Mouse (Mus musculus) liver, embryonic 13.5 days (tissue): ENCODE results near the gene Aspg. TPM values are rescaled to one million over a fixed set of nuclear protein-coding genes. Genes with fewer than 3 reads are reported as not detected.
A peak's percentile ranks its signal among the peaks of the same experiment; 100 is the strongest.

Source experiments
- ATAC-seq: fragments of 200-750 bp; cut with Nextera tagmentation; 2 replicates; pipeline ENCODE4 v1.8.0; 2017; ENCODE audit warnings: low read depth, mild to moderate bottlenecking, moderate number of reproducible peaks, moderate library complexity
- DNase-seq: peaks from one replicate; pipeline ENCODE4 v3.0.0; 2022
- H3K27ac ChIP-seq: fragments of 300-500 bp; sonication (generic); 2 replicates; pipeline ENCODE4 v1.5.1; 2015; ENCODE audit warnings: moderate library complexity, mild to moderate bottlenecking, inconsistent platforms
- H3K27me3 ChIP-seq: fragments of 300-500 bp; sonication (generic); 2 replicates; pipeline ENCODE4 v1.6.1; 2015; ENCODE audit warnings: mild to moderate bottlenecking, inconsistent platforms
- H3K36me3 ChIP-seq: fragments of 300-500 bp; sonication (generic); 2 replicates; pipeline ENCODE4 v1.6.1; 2015; ENCODE audit warnings: mild to moderate bottlenecking, inconsistent platforms
- H3K4me1 ChIP-seq: fragments of 300-500 bp; sonication (generic); replicated peaks from 2 replicates; pipeline ENCODE4 v1.6.1; 2015; ENCODE audit warnings: inconsistent platforms
- H3K4me2 ChIP-seq: fragments of 300-500 bp; sonication (generic); 2 replicates; pipeline ENCODE4 v1.6.1; 2015; ENCODE audit warnings: inconsistent platforms, mild to moderate bottlenecking, moderate library complexity
- H3K4me3 ChIP-seq: fragments of 300-500 bp; sonication (generic); replicated peaks from 2 replicates; pipeline ENCODE4 v1.5.1; 2015; ENCODE audit warnings: mild to moderate bottlenecking, inconsistent platforms
- H3K9ac ChIP-seq: fragments of 300-500 bp; sonication (generic); 2 replicates; pipeline ENCODE4 v1.6.1; 2015; ENCODE audit warnings: mild to moderate bottlenecking, inconsistent platforms
- H3K9me3 ChIP-seq: fragments of 300-500 bp; sonication (generic); replicated peaks from 2 replicates; pipeline ENCODE4 v1.6.1; 2016; ENCODE audit warnings: inconsistent platforms
- WGBS: fragments of 180-500 bp; shearing (Covaris S2); methylation state at CpG from one replicate; pipeline ENCODE4 v1.1.7; 2015; ENCODE audit not compliant: insufficient replicate concordance; 5-methylcytosine and 5-hydroxymethylcytosine counted together
- polyA plus RNA-seq: library from polyadenylated mRNA; unstranded; fragments of >200 nt; fragmentation: Nextera tagmentation; extraction: Ambion mirVana; gene quantifications from 2 replicates; pipeline ENCODE4 v1.2.1, GENCODE M21; 2015

Gene Aspg
- polyA plus RNA-seq, 1 experiment from 2014 or later, result 0.10 TPM

DNA sequence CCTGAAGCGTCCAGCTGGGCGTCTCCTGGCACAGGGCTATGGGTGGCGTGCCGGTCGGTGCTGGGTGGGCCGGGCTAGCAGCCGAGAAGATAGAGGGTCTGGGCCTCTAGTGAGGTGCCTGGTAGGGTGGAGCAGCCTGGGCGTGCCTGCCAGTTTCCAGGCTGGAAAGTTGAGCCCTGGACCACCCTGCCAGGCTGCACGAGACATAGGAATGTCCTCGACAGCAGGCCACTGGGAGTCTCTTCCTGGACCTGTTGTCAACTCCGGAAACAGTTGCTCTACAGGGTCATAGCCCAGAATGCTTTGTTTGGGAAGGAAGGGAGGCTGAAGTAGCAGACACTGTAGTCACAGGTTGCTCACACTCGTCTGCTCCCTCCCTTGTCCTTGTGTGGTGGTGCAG, 47.1 kb downstream of the Aspg start:
- WGBS, result 71% methylated on average over 12 of the region's 12 CpGs
- H3K9ac ChIP-seq, result no peak overlapping the region
- no peak for DNase-seq

DNA sequence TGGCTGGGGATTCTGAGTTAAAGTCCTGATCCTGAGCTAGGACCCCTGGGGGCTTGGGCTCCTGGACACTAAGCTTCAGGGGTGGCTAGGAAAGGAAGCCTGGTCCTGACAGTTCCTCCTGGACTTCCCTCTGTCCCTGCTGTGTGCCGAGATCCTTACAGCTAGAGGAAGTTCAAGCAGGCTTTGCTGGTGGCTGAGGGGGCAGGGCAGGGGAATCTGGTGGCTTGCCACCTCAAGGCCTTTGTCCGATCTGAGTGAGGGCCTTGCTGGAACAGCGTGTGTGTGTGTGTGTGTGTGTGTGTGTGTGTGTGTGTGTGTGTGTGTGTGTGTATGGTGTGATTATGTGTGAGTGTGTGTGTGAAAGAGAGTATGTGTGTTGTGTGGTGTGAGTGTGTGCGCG, 48.0 kb downstream of the Aspg start:
- WGBS, result 49% methylated on average over 5 of the region's 5 CpGs
- no peaks in the 10 kb centered on the region for H3K9me3 ChIP-seq
- peaks cover 7% of the 10 kb centered on the region for H3K4me1 ChIP-seq
- ATAC-seq (no peak), DNase-seq (no peak)
- H3K27ac ChIP-seq, result no peak overlapping the region
- 0 out of 2 replicates have a peak, but pooled peaks cover 3% of the 10 kb centered on the region for H3K27me3 ChIP-seq
- H3K4me3 ChIP-seq, result no peak overlapping the region
- H3K4me2 ChIP-seq, result no peak overlapping the region
- H3K9ac ChIP-seq, result no peak overlapping the region
- no peaks in the 10 kb centered on the region for H3K36me3 ChIP-seq

More for the DNA sequence above, 47.1 kb downstream of the Aspg start:
- H3K27ac ChIP-seq, result no peak overlapping the region
- no peak for ATAC-seq
- H3K36me3 ChIP-seq, result no peaks in the 10 kb centered on the region
- H3K4me3 ChIP-seq, result no peak overlapping the region
- no peak overlapping the region for H3K4me2 ChIP-seq
- H3K27me3 ChIP-seq, result peaks cover 10% of the 10 kb centered on the region; the same call in 1 of the 2 replicates
- H3K4me1 ChIP-seq, result peaks cover 7% of the 10 kb centered on the region
- no peaks in the 10 kb centered on the region for H3K9me3 ChIP-seq

DNA sequence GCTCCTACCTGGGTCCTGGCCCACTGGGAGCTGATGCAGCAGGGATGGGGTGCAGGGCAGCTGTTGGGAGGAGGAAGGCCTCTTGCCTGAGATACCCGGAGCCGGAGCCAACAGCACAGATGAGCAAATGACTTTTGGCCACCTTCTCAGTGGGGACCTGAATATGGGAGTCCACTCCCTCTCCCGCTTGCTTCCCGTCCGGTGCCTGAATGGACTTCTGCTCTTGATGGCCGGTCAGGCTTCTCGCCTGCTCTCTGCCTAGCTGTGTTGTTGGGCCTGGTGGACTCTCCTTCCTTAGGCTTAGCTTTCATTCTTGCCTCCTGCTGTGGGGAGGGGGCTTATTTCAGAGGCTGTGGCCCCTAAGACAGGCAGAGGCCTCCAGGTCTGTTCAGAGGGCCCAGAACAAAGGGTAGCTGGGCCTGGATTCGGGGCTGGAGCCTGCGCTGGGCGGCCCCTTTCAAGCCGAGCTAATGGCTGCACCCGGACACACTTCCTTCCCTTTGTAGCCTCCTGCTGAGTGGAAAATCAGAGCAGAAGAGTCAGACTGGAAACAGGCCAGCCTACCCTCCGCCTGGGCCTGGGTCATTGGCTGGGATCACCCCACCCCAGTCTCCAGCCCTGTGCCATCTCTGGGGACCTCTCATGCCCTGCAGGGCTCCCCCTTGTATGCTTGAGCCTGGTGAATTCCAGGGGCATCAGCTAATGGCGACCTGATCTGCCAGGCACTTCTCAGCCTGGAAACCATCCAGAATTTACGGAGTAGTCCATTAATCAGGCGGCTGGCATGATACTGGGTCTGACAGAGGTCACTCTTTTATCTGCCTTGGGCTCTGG, 49.0 kb downstream of the Aspg start:
- no peak overlapping the region for H3K9ac ChIP-seq

DNA sequence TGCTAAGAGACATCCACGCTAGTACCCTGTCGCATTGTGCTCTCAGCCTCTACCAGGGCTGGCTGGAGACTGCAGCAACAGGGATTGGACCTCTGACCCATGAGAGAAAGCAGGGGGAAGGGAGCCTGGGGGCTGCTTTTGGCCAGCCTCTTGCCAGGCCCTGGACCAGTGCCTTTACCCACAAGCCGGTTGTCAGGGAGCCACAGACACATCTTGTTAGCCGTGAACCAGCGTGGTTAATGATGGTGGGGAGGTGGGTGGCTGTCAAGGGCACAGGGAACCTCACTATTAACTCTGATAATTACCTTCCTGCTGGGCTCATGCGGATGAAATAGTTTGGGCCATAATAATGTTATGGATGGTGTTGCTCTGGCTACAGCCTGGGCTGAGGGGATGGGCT, 50.3 kb downstream of the Aspg start:
- no peak for DNase-seq
- Histone ChIP-seq H3K27ac (no peak overlapping the region), H3K4me1 (no peaks in the 10 kb centered on the region), H3K27me3 (no peaks in the 10 kb centered on the region), H3K9ac (no peak overlapping the region), H3K4me2 (no peak overlapping the region), H3K4me3 (no peak overlapping the region), H3K9me3 (no peaks in the 10 kb centered on the region), H3K36me3 (no peaks in the 10 kb centered on the region)
- no peak for ATAC-seq
- 75% methylated on average over 6 of the region's 6 CpGs for WGBS

More for the DNA sequence above, 49.0 kb downstream of the Aspg start:
- Histone ChIP-seq H3K9me3 (no peaks in the 10 kb centered on the region), H3K27ac (no peak overlapping the region), H3K27me3 (no peaks in the 10 kb centered on the region), H3K4me3 (no peak overlapping the region), H3K4me1 (peaks cover 7% of the 10 kb centered on the region), H3K36me3 (no peaks in the 10 kb centered on the region), H3K4me2 (no peak overlapping the region)
- WGBS, result 63% methylated on average over 16 of the region's 16 CpGs
- ATAC-seq (no peak), DNase-seq (no peak)

DNA sequence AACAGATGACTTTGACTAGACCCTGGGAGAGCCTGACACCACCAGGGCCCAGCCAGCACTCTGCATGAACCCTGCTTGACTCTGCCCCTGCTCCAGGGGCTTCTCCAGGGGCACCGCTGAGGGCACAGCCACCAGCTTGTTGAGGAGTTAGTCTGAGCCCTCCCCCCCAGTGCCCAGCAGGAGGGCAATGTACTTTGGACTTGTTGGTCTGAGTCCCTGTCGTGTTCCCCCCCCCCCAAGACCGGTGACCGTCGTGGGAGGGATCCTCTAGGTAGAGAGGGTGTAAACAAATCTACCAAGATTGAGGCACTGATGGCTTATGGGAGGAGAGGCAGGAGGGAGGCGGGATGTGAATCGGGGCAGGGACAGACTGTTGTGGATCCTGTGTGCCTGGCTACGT, 51.8 kb downstream of the Aspg start:
- ATAC-seq (no peak), DNase-seq (no peak)
- Histone ChIP-seq H3K36me3 (no peaks in the 10 kb centered on the region), H3K27ac (no peak overlapping the region), H3K4me3 (no peak overlapping the region), H3K4me2 (no peak overlapping the region), H3K9me3 (no peaks in the 10 kb centered on the region), H3K4me1 (no peaks in the 10 kb centered on the region), H3K27me3 (no peaks in the 10 kb centered on the region), H3K9ac (no peak overlapping the region)
- 53% methylated on average over 8 of the region's 8 CpGs for WGBS

DNA sequence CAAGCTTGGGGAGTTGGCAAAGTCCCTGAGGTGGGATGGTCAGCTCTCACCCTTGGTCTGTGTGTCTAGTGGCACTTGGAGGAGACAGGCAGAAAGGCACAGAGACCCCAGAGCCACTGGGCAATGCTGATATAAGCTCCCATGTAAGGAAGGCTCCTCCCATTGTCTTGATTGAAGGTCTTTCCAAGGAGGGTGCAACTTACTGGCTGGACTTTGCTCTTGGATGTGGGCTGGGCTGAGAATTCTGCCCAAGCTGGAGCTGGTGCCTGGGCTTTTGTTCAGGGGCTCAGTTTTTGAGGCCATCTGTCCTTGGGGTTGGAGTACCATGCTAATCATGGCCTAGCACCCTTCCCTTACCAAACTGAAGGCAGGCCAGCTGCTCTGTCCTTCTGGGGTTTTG, 52.3 kb downstream of the Aspg start:
- no peaks in the 10 kb centered on the region for H3K9me3 ChIP-seq
- ATAC-seq, result no peak
- H3K9ac ChIP-seq, result no peak overlapping the region
- no peak overlapping the region for H3K4me3 ChIP-seq
- peaks cover 2% of the 10 kb centered on the region for H3K4me1 ChIP-seq
- no peak overlapping the region for H3K4me2 ChIP-seq
- no peaks in the 10 kb centered on the region for H3K27me3 ChIP-seq
- no peaks in the 10 kb centered on the region for H3K36me3 ChIP-seq
- no peak for DNase-seq
- H3K27ac ChIP-seq, result no peak overlapping the region

DNA sequence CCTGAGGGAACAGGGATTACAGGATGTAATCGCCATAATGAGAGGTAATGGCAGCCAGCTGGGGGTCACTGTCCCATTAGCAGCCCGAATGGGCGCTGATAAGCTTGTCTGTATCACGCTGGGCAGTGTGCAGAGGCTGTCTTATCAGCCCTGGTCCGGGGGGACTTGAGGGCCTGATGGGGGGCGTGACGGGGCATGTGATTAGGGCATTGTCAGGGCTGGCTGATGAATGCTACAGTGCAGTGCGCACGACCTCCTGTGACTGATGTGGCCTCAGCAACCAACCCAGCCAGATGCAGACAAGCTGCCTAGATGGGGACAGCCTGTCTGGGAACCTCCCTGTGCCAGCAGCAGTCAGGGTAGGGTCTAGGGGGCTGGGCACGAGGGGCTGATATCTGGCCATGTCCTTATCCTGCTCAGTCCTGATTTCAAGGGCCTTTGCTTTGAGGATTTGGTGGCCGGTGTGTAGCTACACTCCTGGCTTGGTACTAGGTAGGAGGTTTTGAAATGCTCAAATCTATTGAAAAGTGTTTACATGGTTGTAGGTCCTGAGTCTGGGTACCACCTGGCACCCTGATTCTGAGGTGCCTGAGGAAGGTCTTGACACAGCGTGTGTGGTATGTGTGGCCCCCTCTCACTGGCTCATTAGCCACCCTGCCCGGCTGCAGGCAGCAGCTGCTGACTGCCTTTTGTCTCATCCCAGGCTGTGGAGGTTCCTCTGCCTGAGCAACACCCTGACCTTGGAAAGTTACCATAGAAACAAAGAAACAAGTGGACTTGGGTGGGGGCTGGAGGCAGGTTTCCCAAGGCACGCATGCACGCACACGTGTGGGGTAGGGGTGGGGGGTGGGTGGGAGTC, 57.7 kb downstream of the Aspg start:
- Histone ChIP-seq H3K27me3 (no peaks in the 10 kb centered on the region), H3K9ac (no peak overlapping the region), H3K4me3 (no peak overlapping the region), H3K27ac (no peak overlapping the region), H3K4me2 (no peak overlapping the region), H3K9me3 (no peaks in the 10 kb centered on the region), H3K36me3 (no peaks in the 10 kb centered on the region), H3K4me1 (peaks cover 7% of the 10 kb centered on the region)
- DNase-seq (no peak), ATAC-seq (peak; percentile 57)
- 35% methylated on average over 16 of the region's 16 CpGs for WGBS

DNA sequence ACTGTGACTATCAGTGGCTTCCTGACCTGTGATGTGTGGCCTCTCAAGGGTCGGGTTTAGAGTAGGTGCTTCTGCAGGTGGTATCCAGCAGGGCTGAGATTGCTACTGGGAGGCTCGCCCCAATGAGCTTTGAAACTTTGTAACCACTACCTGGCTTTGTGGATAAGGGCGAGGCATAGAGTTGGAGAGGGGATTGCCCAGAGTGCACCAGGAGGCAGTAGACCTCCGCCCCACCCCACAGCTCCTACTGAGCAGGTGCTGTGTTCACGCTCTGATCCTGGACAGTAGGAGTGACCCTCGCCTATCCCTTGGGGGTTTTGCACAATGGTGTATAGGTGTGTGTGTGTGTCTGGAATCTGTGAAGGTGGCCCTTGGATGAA, 58.4 kb downstream of the Aspg start:
- Histone ChIP-seq H3K27ac (no peak overlapping the region), H3K4me2 (no peak overlapping the region), H3K9me3 (no peaks in the 10 kb centered on the region), H3K4me1 (peaks cover 7% of the 10 kb centered on the region), H3K27me3 (no peaks in the 10 kb centered on the region), H3K36me3 (no peaks in the 10 kb centered on the region), H3K9ac (no peak overlapping the region), H3K4me3 (no peak overlapping the region)
- WGBS, result 60% methylated on average over 6 of the region's 6 CpGs
- no peak for DNase-seq
- no peak for ATAC-seq

DNA sequence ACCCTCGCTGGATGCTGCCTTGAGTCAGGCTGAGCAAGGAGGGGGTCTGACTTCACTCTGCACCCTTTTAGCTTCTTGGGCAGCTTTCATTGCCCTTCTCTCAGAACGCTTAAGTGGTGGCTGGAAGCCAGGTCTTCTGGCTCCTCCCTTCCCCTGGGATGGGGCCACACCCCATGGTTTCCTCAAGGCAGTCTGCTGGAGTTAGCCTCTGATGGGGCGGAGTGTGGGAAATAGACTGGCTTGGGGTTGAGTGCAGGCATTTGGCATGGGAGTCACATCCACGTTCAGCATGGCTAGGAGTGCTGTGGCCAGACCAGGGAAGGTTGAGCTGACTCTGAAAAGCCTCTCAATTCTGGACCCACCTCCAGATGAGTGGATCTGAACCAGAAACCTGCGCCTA, 62.8 kb downstream of the Aspg start:
- ATAC-seq (no peak), DNase-seq (no peak)
- no peak overlapping the region for H3K4me3 ChIP-seq
- H3K36me3 ChIP-seq, result no peaks in the 10 kb centered on the region
- H3K27ac ChIP-seq, result no peak overlapping the region
- no peaks in the 10 kb centered on the region for H3K9me3 ChIP-seq
- no peak overlapping the region for H3K9ac ChIP-seq
- no peak overlapping the region for H3K4me2 ChIP-seq
- 54% methylated on average over 5 of the region's 5 CpGs for WGBS
- no peaks in the 10 kb centered on the region for H3K27me3 ChIP-seq
- peaks cover 1% of the 10 kb centered on the region; the same call in 1 of the 2 replicates for H3K4me1 ChIP-seq

DNA sequence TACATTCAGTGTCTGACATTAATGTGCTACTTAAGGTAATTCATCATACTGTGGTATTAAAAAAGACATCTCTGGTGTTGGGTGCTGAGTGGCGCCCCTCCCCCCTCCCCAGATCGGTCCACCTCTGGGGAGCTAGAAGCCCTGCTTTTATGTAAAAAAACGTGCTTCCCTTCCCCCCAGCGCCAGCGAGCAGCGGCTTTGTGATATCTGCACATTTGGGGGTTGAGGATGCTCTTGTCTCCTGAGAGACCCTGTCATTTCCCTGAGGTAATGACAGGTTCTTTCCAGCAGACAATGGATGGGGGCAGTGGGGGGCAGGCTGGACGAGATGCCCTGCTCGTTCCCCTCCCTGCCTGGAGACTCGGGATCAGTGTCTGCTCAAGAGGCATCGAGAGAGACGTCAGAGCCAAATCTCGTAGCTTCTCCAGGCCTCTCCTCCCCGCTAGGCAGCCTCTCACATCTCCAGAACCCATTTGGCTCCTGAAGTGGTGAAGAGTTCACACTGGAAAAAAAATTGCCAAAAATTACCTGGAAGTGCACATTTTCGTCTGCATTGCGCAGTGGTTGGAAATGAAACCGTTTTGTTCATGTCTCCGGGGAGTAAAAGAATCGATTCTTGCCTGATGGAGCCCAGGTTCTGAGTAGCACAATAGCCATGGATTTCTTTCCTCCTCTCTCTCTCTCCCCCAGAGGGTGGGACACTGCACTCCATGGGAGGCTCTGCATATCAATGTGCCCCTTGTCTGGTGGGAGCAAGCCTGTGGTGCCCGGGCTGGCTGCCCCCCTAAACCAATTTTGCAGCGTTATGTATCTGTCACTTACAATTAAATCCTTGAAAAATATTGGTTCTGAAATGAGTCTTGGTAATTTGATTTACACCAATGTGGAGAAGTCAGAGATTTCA, 64.4 kb downstream of the Aspg start:
- 62% methylated on average over 20 of the region's 20 CpGs for WGBS
- H3K36me3 ChIP-seq, result no peaks in the 10 kb centered on the region
- H3K9me3 ChIP-seq, result no peaks in the 10 kb centered on the region
- DNase-seq (no peak), ATAC-seq (no peak)
- H3K4me1 ChIP-seq, result no peaks in the 10 kb centered on the region
- H3K4me2 ChIP-seq, result no peak overlapping the region
- H3K4me3 ChIP-seq, result no peak overlapping the region
- H3K27me3 ChIP-seq, result no peaks in the 10 kb centered on the region
- no peak overlapping the region for H3K27ac ChIP-seq
- no peak overlapping the region for H3K9ac ChIP-seq

DNA sequence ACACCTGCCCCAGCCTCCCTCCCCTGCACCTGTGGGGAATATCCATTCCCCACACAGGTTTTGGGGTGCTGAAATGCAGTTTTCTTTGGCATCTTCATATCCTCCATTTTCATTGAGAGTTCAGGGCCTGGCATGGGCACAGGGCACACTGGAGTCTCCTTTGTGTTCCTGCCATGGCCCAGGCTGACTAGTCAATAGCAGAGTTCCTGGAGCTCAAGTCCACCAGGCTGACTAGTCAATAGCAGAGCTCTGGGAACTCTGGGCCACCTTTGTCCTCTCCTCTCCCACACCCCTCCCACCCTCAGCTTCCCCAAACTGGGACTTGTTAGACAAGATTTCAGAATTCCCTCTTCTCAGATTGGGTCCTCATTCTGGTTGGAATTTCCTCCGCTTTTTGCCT, 65.2 kb downstream of the Aspg start:
- WGBS, result 88% methylated on average over 1 of the region's 1 CpGs
- H3K4me1 ChIP-seq, result no peaks in the 10 kb centered on the region
- ATAC-seq, result no peak
- DNase-seq, result no peak
- H3K27ac ChIP-seq, result no peak overlapping the region
- H3K4me2 ChIP-seq, result no peak overlapping the region
- H3K9me3 ChIP-seq, result no peaks in the 10 kb centered on the region
- no peak overlapping the region for H3K4me3 ChIP-seq
- no peaks in the 10 kb centered on the region for H3K36me3 ChIP-seq
- H3K27me3 ChIP-seq, result no peaks in the 10 kb centered on the region
- no peak overlapping the region for H3K9ac ChIP-seq
